Mouse (Mus musculus): Measurements from ENCODE around the gene Zfp800. TPM values are rescaled to one million over a fixed set of nuclear protein-coding genes. Genes with fewer than 3 reads are reported as not detected.

Gene Zfp800
- polyA plus RNA-seq, 1 experiment from 2014 or later, result 19.6 TPM

DNA sequence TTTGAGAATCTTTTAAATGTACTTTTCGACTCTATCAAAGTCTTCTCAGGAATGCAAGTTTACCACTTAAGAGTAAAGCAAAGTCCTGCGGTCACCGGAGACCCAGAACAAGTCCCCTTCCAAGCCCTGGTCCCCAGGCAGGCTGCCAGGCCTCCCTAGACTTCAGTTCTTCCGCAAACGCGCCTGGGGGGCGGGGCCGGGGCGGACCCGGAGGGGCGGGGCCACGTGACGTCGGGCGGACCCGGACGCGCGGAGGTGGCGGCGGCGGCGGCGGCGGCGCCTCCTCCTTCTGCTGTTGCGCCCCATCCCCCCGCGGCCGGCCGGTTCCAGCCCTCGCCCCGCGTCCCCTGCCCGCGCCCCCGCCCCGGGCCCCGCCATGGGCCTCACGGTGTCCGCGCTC lies 25.5 kb upstream of the Zfp800 start, which contains the start of gene Arf5:
Gene Arf5 (plus strand): TSS at position 248 of the 400 bp plus-strand sequence.
- Histone ChIP-seq H3K4me3 (ENCODE audit: low read depth, low read length) (peak within 1 kb of the TSS; percentile 92), H3K9ac (ENCODE audit: low read length) (peak within 1 kb of the TSS; percentile 96), H3K9me3 (replicated peaks; ENCODE audit: control insufficient read depth, low read length) (no peaks in the 10 kb centered on the region), H3K27ac (ENCODE audit: low read depth, low read length) (peak within 1 kb of the TSS; percentile 78), H3K4me1 (ENCODE audit: control insufficient read depth, insufficient read depth, low read length) (peaks cover 27% of the 10 kb centered on the region), H3K27me3 (replicated peaks; ENCODE audit: control insufficient read depth, insufficient read depth, low read length) (no peaks in the 10 kb centered on the region), H3K4me2 (ENCODE audit: low read length) (peak within 1 kb of the TSS; percentile 72), H3K36me3 (ENCODE audit: control insufficient read depth, insufficient read depth, low read length) (peaks cover 25% of the 10 kb centered on the region)
- peak; percentile 79 for ATAC-seq
- peak; percentile 93 for DNase-seq (ENCODE audit: low spot score)
- WGBS, result under 1% methylated on average over 18 of the region's 42 CpGs

- peak overlapping the region; percentile 72 for H3K4me2 ChIP-seq (ENCODE audit: low read length)
- no peaks in the 10 kb centered on the region for H3K27me3 ChIP-seq (replicated peaks; ENCODE audit: control insufficient read depth, insufficient read depth, low read length)
- peaks cover 31% of the 10 kb centered on the region for H3K36me3 ChIP-seq (ENCODE audit: control insufficient read depth, insufficient read depth, low read length)
- no peak overlapping the region; the same call in 1 of the 2 replicates for H3K9ac ChIP-seq (ENCODE audit: low read length)
- H3K4me1 ChIP-seq (ENCODE audit: control insufficient read depth, insufficient read depth, low read length), result peaks cover 27% of the 10 kb centered on the region
- DNase-seq (ENCODE audit: low spot score), result no peak
- ATAC-seq, result no peak; the same call in 1 of the 2 replicates
- H3K27ac ChIP-seq (ENCODE audit: low read depth, low read length), result no peak overlapping the region
- peak overlapping the region; percentile 92; the same call in 1 of the 2 replicates for H3K4me3 ChIP-seq (ENCODE audit: low read depth, low read length)
- WGBS, result 68% methylated on average over 15 of the region's 15 CpGs
- H3K9me3 ChIP-seq (replicated peaks; ENCODE audit: control insufficient read depth, low read length), result no peaks in the 10 kb centered on the region
These were observed 25.0 kb upstream of the Zfp800 start for GRCm38 (mm10) chr6:28422651-28423290.

DNA sequence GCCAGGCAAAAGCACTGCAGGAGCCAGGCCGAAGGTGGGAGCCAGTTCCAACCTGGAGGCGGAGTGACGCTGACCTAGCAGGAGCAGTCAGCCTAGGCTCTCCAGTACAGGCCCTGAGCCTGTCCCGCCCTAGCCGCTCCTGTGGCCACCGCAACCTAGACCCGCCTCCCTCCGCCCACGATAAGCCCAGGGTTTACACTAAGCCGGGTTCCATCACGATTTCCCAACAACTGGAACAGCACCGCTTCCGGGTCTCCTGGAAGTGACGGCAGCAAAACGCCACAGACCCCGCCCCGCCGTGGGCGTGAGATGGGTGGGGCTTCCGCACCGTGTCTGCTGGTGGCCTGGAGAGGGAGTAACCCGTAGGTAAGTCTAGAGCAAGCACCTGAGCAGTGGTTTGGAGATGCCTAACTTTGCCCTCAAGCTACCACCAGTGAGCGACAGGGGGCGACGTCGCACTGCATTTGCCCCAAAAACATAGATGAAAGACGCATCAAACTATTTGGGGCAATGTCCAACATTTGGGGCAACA lies 23.7 kb upstream of the Zfp800 start:
- under 1% methylated on average over 27 of the region's 27 CpGs for WGBS
- peaks cover 27% of the 10 kb centered on the region for H3K4me1 ChIP-seq (ENCODE audit: control insufficient read depth, insufficient read depth, low read length)

DNA sequence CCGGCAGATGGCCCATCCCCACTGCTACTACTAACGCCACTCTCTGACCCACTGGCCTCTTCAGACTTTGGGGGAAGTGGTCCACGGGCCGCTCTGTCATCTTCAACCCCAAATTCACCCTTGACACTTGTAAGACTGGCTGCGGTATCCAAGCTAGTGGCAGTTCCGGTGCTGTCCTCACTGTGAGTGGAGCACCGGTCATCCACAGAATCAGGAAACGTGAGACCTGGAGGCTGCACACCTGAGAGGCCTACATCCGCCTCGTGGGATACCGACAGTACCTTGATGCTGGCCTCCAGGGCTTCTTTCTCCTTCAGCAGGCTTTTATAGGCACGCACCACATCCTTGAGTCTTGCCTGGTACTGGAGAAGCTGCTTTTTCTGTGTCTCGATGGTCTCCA lies 23.1 kb upstream of the Zfp800 start:
- peak overlapping the region; percentile 82 for H3K4me2 ChIP-seq (ENCODE audit: low read length)
- H3K27ac ChIP-seq (ENCODE audit: low read depth, low read length), result no peak overlapping the region
- peaks cover 28% of the 10 kb centered on the region for H3K36me3 ChIP-seq (ENCODE audit: control insufficient read depth, insufficient read depth, low read length)
- DNase-seq (ENCODE audit: low spot score), result no peak
- H3K4me1 ChIP-seq (ENCODE audit: control insufficient read depth, insufficient read depth, low read length), result peaks cover 27% of the 10 kb centered on the region
- ATAC-seq, result no peak
- peak overlapping the region; percentile 89 for H3K4me3 ChIP-seq (ENCODE audit: low read depth, low read length)
- no peaks in the 10 kb centered on the region for H3K9me3 ChIP-seq (replicated peaks; ENCODE audit: control insufficient read depth, low read length)
- H3K9ac ChIP-seq (ENCODE audit: low read length), result peak overlapping the region; percentile 81
- no peaks in the 10 kb centered on the region for H3K27me3 ChIP-seq (replicated peaks; ENCODE audit: control insufficient read depth, insufficient read depth, low read length)
- WGBS, result 26% methylated on average over 13 of the region's 13 CpGs

More for the DNA sequence above, 23.7 kb upstream of the Zfp800 start:
- no peak overlapping the region for H3K27ac ChIP-seq (ENCODE audit: low read depth, low read length)
- DNase-seq (ENCODE audit: low spot score) (peak; percentile 93), ATAC-seq (peak; percentile 83)
- peak overlapping the region; percentile 81 for H3K9ac ChIP-seq (ENCODE audit: low read length)
- peak overlapping the region; percentile 89 for H3K4me3 ChIP-seq (ENCODE audit: low read depth, low read length)
- no peaks in the 10 kb centered on the region for H3K27me3 ChIP-seq (replicated peaks; ENCODE audit: control insufficient read depth, insufficient read depth, low read length)
- no peaks in the 10 kb centered on the region for H3K9me3 ChIP-seq (replicated peaks; ENCODE audit: control insufficient read depth, low read length)
- peak overlapping the region; percentile 82 for H3K4me2 ChIP-seq (ENCODE audit: low read length)
- peaks cover 34% of the 10 kb centered on the region for H3K36me3 ChIP-seq (ENCODE audit: control insufficient read depth, insufficient read depth, low read length)

GRCm38 (mm10) chr6:28420361-28420760 lies 22.6 kb upstream of the Zfp800 start:
- ATAC-seq (no peak), DNase-seq (ENCODE audit: low spot score) (no peak)
- 82% methylated on average over 17 of the region's 17 CpGs for WGBS
- Histone ChIP-seq H3K27me3 (replicated peaks; ENCODE audit: control insufficient read depth, insufficient read depth, low read length) (no peaks in the 10 kb centered on the region), H3K27ac (ENCODE audit: low read depth, low read length) (no peak overlapping the region), H3K4me3 (ENCODE audit: low read depth, low read length) (peak overlapping the region; percentile 89), H3K36me3 (ENCODE audit: control insufficient read depth, insufficient read depth, low read length) (peaks cover 25% of the 10 kb centered on the region), H3K9me3 (replicated peaks; ENCODE audit: control insufficient read depth, low read length) (no peaks in the 10 kb centered on the region), H3K4me1 (ENCODE audit: control insufficient read depth, insufficient read depth, low read length) (peaks cover 27% of the 10 kb centered on the region), H3K4me2 (ENCODE audit: low read length) (peak overlapping the region; percentile 82), H3K9ac (ENCODE audit: low read length) (0 out of 2 replicates have a peak overlapping the region, but pooled peaks have one; percentile 3)

DNA sequence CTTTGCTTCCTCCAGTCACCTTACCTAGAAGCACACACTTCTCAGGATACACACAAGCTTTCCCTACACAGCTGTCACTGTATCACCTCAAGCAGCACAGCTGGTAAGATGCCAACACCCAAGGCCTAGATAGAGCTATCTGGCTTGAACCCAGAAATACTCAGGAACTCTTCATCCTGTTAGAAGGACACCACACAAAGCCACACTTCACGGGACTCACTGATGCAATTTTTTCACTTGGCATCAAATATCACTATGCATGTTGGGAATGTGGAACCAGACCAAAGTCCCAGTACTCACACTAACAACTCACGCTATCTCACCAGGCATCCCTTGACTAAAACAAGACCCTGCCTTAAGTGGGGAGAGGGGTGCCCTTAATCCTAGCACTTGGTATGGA lies 21.9 kb upstream of the Zfp800 start:
- Histone ChIP-seq H3K9me3 (replicated peaks; ENCODE audit: control insufficient read depth, low read length) (no peaks in the 10 kb centered on the region), H3K4me3 (ENCODE audit: low read depth, low read length) (no peak overlapping the region), H3K36me3 (ENCODE audit: control insufficient read depth, insufficient read depth, low read length) (peaks cover 27% of the 10 kb centered on the region), H3K27ac (ENCODE audit: low read depth, low read length) (no peak overlapping the region), H3K4me2 (ENCODE audit: low read length) (peak overlapping the region; percentile 82), H3K4me1 (ENCODE audit: control insufficient read depth, insufficient read depth, low read length) (peaks cover 23% of the 10 kb centered on the region), H3K27me3 (replicated peaks; ENCODE audit: control insufficient read depth, insufficient read depth, low read length) (no peaks in the 10 kb centered on the region), H3K9ac (ENCODE audit: low read length) (no peak overlapping the region)
- no peak for ATAC-seq
- WGBS, result 76% methylated on average over 2 of the region's 2 CpGs
- DNase-seq (ENCODE audit: low spot score), result no peak

- Histone ChIP-seq H3K9ac (ENCODE audit: low read length) (no peak overlapping the region), H3K4me2 (ENCODE audit: low read length) (no peak overlapping the region), H3K4me3 (ENCODE audit: low read depth, low read length) (no peak overlapping the region), H3K9me3 (replicated peaks; ENCODE audit: control insufficient read depth, low read length) (no peaks in the 10 kb centered on the region), H3K4me1 (ENCODE audit: control insufficient read depth, insufficient read depth, low read length) (peaks cover 17% of the 10 kb centered on the region), H3K36me3 (ENCODE audit: control insufficient read depth, insufficient read depth, low read length) (peaks cover 27% of the 10 kb centered on the region), H3K27ac (ENCODE audit: low read depth, low read length) (no peak overlapping the region), H3K27me3 (replicated peaks; ENCODE audit: control insufficient read depth, insufficient read depth, low read length) (no peaks in the 10 kb centered on the region)
- WGBS, result 82% methylated on average over 14 of the region's 14 CpGs
- DNase-seq (ENCODE audit: low spot score), result no peak
- no peak for ATAC-seq
These were observed 20.6 kb upstream of the Zfp800 start for GRCm38 (mm10) chr6:28418449-28418848.

- DNase-seq (ENCODE audit: low spot score) (no peak), ATAC-seq (no peak)
- Histone ChIP-seq H3K4me3 (ENCODE audit: low read depth, low read length) (no peak overlapping the region), H3K27ac (ENCODE audit: low read depth, low read length) (no peak overlapping the region), H3K9ac (ENCODE audit: low read length) (no peak overlapping the region), H3K36me3 (ENCODE audit: control insufficient read depth, insufficient read depth, low read length) (peaks cover 27% of the 10 kb centered on the region), H3K4me2 (ENCODE audit: low read length) (no peak overlapping the region), H3K9me3 (replicated peaks; ENCODE audit: control insufficient read depth, low read length) (no peaks in the 10 kb centered on the region), H3K27me3 (replicated peaks; ENCODE audit: control insufficient read depth, insufficient read depth, low read length) (no peaks in the 10 kb centered on the region), H3K4me1 (ENCODE audit: control insufficient read depth, insufficient read depth, low read length) (peaks cover 14% of the 10 kb centered on the region)
- 83% methylated on average over 4 of the region's 4 CpGs for WGBS
These were observed 19.2 kb upstream of the Zfp800 start for GRCm38 (mm10) chr6:28416981-28417380.

- H3K4me2 ChIP-seq (ENCODE audit: low read length), result no peak overlapping the region
- no peak overlapping the region for H3K9ac ChIP-seq (ENCODE audit: low read length)
- no peaks in the 10 kb centered on the region for H3K27me3 ChIP-seq (replicated peaks; ENCODE audit: control insufficient read depth, insufficient read depth, low read length)
- no peak overlapping the region for H3K27ac ChIP-seq (ENCODE audit: low read depth, low read length)
- ATAC-seq (no peak), DNase-seq (ENCODE audit: low spot score) (no peak)
- H3K36me3 ChIP-seq (ENCODE audit: control insufficient read depth, insufficient read depth, low read length), result peaks cover 5% of the 10 kb centered on the region
- no peak overlapping the region for H3K4me3 ChIP-seq (ENCODE audit: low read depth, low read length)
- WGBS, result 64% methylated on average over 2 of the region's 2 CpGs
- H3K9me3 ChIP-seq (replicated peaks; ENCODE audit: control insufficient read depth, low read length), result no peaks in the 10 kb centered on the region
- H3K4me1 ChIP-seq (ENCODE audit: control insufficient read depth, insufficient read depth, low read length), result no peaks in the 10 kb centered on the region
These were observed 13.4 kb upstream of the Zfp800 start for GRCm38 (mm10) chr6:28411236-28411635.
